In genomic region chr12:29938376-29939041, GRCm38 (mm10) we compare ENCODE assay signal across 8 mouse cellular contexts. TPM values are rescaled to one million over a fixed set of nuclear protein-coding genes. Genes with fewer than 3 reads are reported as not detected.
A peak's percentile ranks its signal among the peaks of the same experiment; 100 is the strongest.
DNase-seq lines count a peak whose midpoint lies in the region; ATAC-seq lines count a peak whose summit lies in the region.

No protein-coding gene starts in this region.

- peak; percentile 29 for ATAC-seq in frontal cortex, adult (ENCODE audit: low TSS enrichment)
- ATAC-seq in inflammation-experienced regulatory T-cells, adult 6 months = no peak

- DNase-seq in 3134 (ENCODE audit: extremely low read depth, insufficient read length, low spot score) = peak; percentile 87
- DNase-seq in adrenal gland, adult 8-10 months = peak; percentile 44
- peak; percentile 78 for DNase-seq in heart, postnatal 4 days
- DNase-seq in layer of hippocampus, postnatal 36 days = peak; percentile 49 to 57
- peak; percentile 68 for DNase-seq in lung, postnatal 14 days
- peak; percentile 59 for DNase-seq in right cerebral cortex, postnatal 14 days

RNA-seq across cellular contexts. Expression of gene Pxdn, which starts 1.1 kb away (rescaled TPM):
- 10 to 100 TPM; 41.0 to 51.5 (median 44.3) TPM for total RNA-seq in adrenal gland, adult 8-10 months (2022)
- total RNA-seq in heart, postnatal 4 days (2021) = 100 to 1,000 TPM; 219 to 225 TPM
- total RNA-seq in layer of hippocampus, postnatal 36 days (2021) = 10 to 100 TPM; 63.9 to 69.6 TPM
- polyA plus RNA-seq in inflammation-experienced regulatory T-cells, adult 6 months (2017; shearing (Covaris generic)) = not detected
